Mouse (Mus musculus): Measurements from ENCODE around the gene Olfr1512. TPM values are rescaled to one million over a fixed set of nuclear protein-coding genes. Genes with fewer than 3 reads are reported as not detected.
"Not testable (repeated sequence)": the region's sequence is repeated elsewhere in the genome, so short reads cannot be mapped to it uniquely, and the experiment has no call there.

Gene Olfr1512
- total RNA-seq (2014; rRNA removed): not detected in 2 replicates
- not detected in 2 replicates for polyA plus RNA-seq (2015; fragmentation: Nextera tagmentation; extraction: Ambion mirVana)

DNA sequence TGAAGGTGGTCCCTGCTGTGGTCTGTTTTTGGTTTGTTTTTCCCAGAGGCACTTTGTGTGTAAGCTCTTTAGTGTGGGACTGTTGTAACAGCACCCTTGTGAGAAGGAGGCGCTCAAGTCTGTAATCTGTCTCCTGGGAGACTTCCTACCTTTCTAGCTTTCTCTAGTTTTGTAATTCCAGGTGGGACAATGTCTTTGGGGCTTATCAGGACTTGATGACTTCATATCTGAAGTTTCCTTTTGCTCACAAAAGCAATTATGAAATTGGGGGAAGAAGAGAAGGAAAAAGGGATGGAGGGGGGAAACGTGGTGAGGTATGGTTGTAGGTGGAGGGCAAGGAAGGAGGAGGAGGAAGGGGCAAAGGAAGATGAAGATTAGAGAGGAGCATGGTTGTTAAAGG is at the start of gene Olfr1512:
Olfr1512 (minus strand) TSS at position 101 of the 400 bp plus-strand sequence.
- Histone ChIP-seq H3K4me1 (ENCODE audit: insufficient read depth, low read length) (no peaks in the 10 kb centered on the region), H3K27ac (ENCODE audit: low read depth, low read length) (no peak within 1 kb of the TSS), H3K9ac (replicated peaks; ENCODE audit: low read length, poor library complexity, severe bottlenecking) (no peak within 1 kb of the TSS), H3K36me3 (ENCODE audit: insufficient read depth, low read length) (no peaks in the 10 kb centered on the region), H3K4me3 (ENCODE audit: low read depth, low read length) (no peak within 1 kb of the TSS), H3K9me3 (ENCODE audit: low read length) (no peaks in the 10 kb centered on the region), H3K27me3 (ENCODE audit: insufficient read depth, low read length) (no peaks in the 10 kb centered on the region), H3K4me2 (ENCODE audit: low read depth, low read length, poor library complexity, severe bottlenecking) (no peak within 1 kb of the TSS)
- TF ChIP-seq CTCF (IDR thresholded peaks at IDR 0.05): no peak
- no peak for ATAC-seq (ENCODE audit: low FRiP score)
- DNase-seq (ENCODE audit: low spot score): no peak
- 70% methylated on average over 2 of the region's 2 CpGs for WGBS

DNA sequence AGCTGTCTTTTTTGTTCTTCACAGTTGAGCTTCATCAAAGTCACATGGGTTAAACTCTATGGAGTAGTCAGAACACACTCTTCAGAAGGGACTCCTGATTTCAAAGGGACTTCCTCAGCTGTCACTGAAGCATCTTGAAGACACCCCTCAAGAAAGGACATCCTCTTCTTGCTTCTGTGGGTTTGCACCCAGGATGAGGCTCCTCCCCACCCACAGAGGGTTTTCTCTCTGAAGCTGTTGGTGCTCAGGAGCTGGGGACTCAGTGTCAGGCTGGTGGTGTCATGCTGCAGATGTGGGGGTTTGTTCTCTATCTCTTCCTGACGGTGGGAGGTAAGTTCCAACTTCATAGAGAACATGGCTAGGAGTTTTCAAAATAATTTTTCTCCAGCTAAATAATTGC is 48.7 kb upstream of the Olfr1512 start:
- 96% methylated on average over 1 of the region's 1 CpGs for WGBS
- H3K27ac ChIP-seq (ENCODE audit: low read depth, low read length): no peak overlapping the region
- TF ChIP-seq CTCF (IDR thresholded peaks at IDR 0.05): no peak
- DNase-seq (ENCODE audit: low spot score) (no peak), ATAC-seq (ENCODE audit: low FRiP score) (no peak)
- no peaks in the 10 kb centered on the region for H3K4me1 ChIP-seq (ENCODE audit: insufficient read depth, low read length)
- no peak overlapping the region for H3K4me3 ChIP-seq (ENCODE audit: low read depth, low read length)
- H3K9ac ChIP-seq (replicated peaks; ENCODE audit: low read length, poor library complexity, severe bottlenecking): no peak overlapping the region
- H3K9me3 ChIP-seq (ENCODE audit: low read length): no peaks in the 10 kb centered on the region
- no peaks in the 10 kb centered on the region for H3K27me3 ChIP-seq (ENCODE audit: insufficient read depth, low read length)
- H3K36me3 ChIP-seq (ENCODE audit: insufficient read depth, low read length): no peaks in the 10 kb centered on the region
- no peak overlapping the region for H3K4me2 ChIP-seq (ENCODE audit: low read depth, low read length, poor library complexity, severe bottlenecking)

DNA sequence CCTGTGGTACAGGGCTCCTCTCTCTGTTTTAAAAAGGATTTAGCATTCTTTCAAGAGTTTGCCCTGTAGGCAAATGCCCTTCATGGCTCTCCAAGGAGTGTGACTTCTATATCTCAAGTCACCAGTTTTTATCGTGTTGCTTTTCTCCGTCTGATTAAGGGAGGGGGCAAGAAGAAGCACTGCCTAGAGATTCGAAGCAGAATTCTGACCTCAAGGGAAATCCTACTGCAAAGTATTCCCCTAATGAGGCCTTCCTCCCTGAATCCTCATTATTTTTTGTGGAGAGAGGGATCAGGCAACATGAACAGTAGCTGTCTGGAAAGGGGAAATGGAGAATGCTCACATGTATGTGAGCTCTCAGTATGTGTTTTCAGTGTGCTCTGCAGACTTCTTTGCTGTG is 35.3 kb upstream of the Olfr1512 start, which contains the start of gene Olfr1510:
Olfr1510 (minus strand) TSS at position 101 of the 400 bp plus-strand sequence.
- WGBS: 82% methylated on average over 3 of the region's 3 CpGs

DNA sequence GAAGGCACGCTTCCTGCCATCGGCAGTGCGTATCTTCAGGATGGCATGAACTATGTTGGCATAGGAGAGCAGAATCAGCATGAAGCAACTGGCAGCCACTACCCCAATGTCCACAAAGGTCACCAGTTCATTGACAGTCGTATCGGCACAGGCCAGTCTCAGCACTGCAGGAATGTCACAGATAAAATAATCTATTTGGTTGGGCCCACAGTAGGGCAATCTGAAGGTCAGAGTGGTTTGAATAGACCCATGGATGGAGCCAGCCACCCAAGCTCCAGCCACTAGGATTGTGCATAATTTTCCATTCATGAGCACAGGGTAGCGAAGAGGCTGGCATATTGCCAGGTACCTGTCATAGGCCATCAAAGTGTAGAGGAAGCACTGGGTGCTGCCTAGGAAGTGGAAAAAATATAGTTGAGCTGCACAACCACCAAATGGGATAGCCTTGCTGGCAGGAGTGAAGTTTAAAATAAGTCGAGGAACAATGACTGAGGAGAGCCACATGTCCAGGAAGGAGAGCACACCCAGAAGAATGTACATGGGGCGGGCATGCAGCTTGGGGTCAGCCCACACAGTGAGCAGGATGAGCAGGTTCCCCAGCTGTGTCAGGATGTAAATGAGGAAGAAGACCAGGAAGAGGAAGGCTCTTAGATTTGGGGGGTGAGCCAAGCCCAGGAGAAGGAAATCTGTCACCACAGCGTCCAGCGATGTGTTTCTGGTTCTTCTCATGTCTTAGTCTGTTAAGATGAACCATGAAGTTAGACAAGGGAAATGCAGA is 31.4 kb upstream of the Olfr1512 start:
- not testable (repeated sequence) for H3K9me3 ChIP-seq (ENCODE audit: low read length); H3K4me2 ChIP-seq (ENCODE audit: low read depth, low read length, poor library complexity, severe bottlenecking); H3K9ac ChIP-seq (replicated peaks; ENCODE audit: low read length, poor library complexity, severe bottlenecking); H3K27ac ChIP-seq (ENCODE audit: low read depth, low read length); DNase-seq (ENCODE audit: low spot score); H3K36me3 ChIP-seq (ENCODE audit: insufficient read depth, low read length); H3K4me3 ChIP-seq (ENCODE audit: low read depth, low read length); H3K4me1 ChIP-seq (ENCODE audit: insufficient read depth, low read length); ATAC-seq (ENCODE audit: low FRiP score); H3K27me3 ChIP-seq (ENCODE audit: insufficient read depth, low read length)
- WGBS: 81% methylated on average over 7 of the region's 10 CpGs

More for the DNA sequence above, 35.3 kb upstream of the Olfr1512 start, which contains the start of gene Olfr1510:
- Histone ChIP-seq H3K4me3 (ENCODE audit: low read depth, low read length) (no peak within 1 kb of the TSS), H3K4me2 (ENCODE audit: low read depth, low read length, poor library complexity, severe bottlenecking) (no peak within 1 kb of the TSS), H3K27ac (ENCODE audit: low read depth, low read length) (no peak within 1 kb of the TSS), H3K36me3 (ENCODE audit: insufficient read depth, low read length) (no peaks in the 10 kb centered on the region), H3K9ac (replicated peaks; ENCODE audit: low read length, poor library complexity, severe bottlenecking) (no peak within 1 kb of the TSS), H3K27me3 (ENCODE audit: insufficient read depth, low read length) (no peaks in the 10 kb centered on the region), H3K9me3 (ENCODE audit: low read length) (no peaks in the 10 kb centered on the region), H3K4me1 (ENCODE audit: insufficient read depth, low read length) (no peaks in the 10 kb centered on the region)
- DNase-seq (ENCODE audit: low spot score): no peak
- no peak for ATAC-seq (ENCODE audit: low FRiP score)
- TF ChIP-seq CTCF (IDR thresholded peaks at IDR 0.05): no peak

DNA sequence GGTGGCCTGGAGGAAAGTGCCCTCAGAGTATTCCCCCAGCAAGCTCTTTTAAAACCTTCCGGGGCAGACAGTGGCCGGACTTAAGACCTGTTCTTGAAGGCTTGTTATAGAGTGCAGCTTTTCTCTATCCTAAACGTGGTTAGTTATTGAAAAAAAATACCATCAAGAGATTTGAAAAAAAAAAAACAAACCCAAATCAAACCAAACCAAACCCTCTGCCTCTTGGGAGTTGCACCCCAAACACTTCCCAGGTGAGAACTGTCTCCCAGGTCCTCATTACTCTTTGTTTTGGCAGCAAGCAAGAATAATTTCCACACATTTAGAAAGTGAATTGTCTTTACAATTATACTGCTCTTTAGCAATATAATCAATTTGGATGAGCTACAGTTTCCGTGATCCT is 18.3 kb upstream of the Olfr1512 start, which contains the start of gene Olfr1511:
Olfr1511 (minus strand) TSS at position 101 of the 400 bp plus-strand sequence.
- Histone ChIP-seq H3K27ac (ENCODE audit: low read depth, low read length) (no peak within 1 kb of the TSS), H3K27me3 (ENCODE audit: insufficient read depth, low read length) (no peaks in the 10 kb centered on the region), H3K36me3 (ENCODE audit: insufficient read depth, low read length) (no peaks in the 10 kb centered on the region), H3K4me1 (ENCODE audit: insufficient read depth, low read length) (no peaks in the 10 kb centered on the region), H3K4me3 (ENCODE audit: low read depth, low read length) (no peak within 1 kb of the TSS), H3K9me3 (ENCODE audit: low read length) (no peaks in the 10 kb centered on the region), H3K9ac (replicated peaks; ENCODE audit: low read length, poor library complexity, severe bottlenecking) (no peak within 1 kb of the TSS), H3K4me2 (ENCODE audit: low read depth, low read length, poor library complexity, severe bottlenecking) (no peak within 1 kb of the TSS)
- WGBS: 79% methylated on average over 4 of the region's 4 CpGs
- ATAC-seq (ENCODE audit: low FRiP score) (no peak), DNase-seq (ENCODE audit: low spot score) (no peak)
- no peak for TF ChIP-seq CTCF (IDR thresholded peaks at IDR 0.05)

DNA sequence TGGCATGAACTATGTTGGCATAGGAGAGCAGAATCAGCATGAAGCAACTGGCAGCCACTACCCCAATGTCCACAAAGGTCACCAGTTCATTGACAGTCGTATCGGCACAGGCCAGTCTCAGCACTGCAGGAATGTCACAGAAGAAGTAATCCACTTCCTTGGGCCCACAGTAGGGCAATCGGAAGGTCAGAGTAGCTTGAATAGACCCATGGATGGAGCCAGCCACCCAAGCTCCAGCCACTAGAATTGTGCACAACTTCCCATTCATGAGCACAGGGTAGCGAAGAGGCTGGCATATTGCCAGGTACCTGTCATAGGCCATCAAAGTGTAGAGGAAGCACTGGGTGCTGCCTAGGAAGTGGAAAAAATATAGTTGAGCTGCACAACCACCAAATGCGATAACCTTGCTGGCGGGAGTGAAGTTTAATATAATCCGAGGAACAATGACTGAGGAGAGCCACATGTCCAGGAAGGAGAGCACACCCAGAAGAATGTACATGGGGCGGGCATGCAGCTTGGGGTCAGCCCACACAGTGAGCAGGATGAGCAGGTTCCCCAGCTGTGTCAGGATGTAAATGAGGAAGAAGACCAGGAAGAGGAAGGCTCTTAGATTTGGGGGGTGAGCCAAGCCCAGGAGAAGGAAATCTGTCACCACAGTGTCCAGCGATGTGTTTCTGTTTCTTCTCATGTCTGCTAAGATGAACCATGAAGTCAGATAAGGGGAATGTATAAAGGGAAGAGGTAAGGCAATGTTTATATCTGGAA is 11.3 kb upstream of the Olfr1512 start:
- 91% methylated on average over 9 of the region's 9 CpGs for WGBS
- H3K9me3 ChIP-seq (ENCODE audit: low read length); DNase-seq (ENCODE audit: low spot score); H3K9ac ChIP-seq (replicated peaks; ENCODE audit: low read length, poor library complexity, severe bottlenecking); H3K4me2 ChIP-seq (ENCODE audit: low read depth, low read length, poor library complexity, severe bottlenecking); H3K4me1 ChIP-seq (ENCODE audit: insufficient read depth, low read length); H3K27ac ChIP-seq (ENCODE audit: low read depth, low read length); H3K36me3 ChIP-seq (ENCODE audit: insufficient read depth, low read length); ATAC-seq (ENCODE audit: low FRiP score); H3K4me3 ChIP-seq (ENCODE audit: low read depth, low read length); H3K27me3 ChIP-seq (ENCODE audit: insufficient read depth, low read length): not testable (repeated sequence)
